Mouse (Mus musculus) mouse trophoblast stem cell (cell line): ENCODE measurements around the gene Prss8.
"Not testable (repeated sequence)": the region's sequence is repeated elsewhere in the genome, so short reads cannot be mapped to it uniquely, and the experiment has no call there.

ENCODE experiments used
- in situ Hi-C, 2 experiments: fragments of 300-500 bp; cut with MseI, MboI; formaldehyde crosslinking; loops; 2 replicates in 1 of 2; 3 replicates in 1 of 2; pipeline ENCODE4 v1.15.1; 2025

Prss8 gene

GRCm38 (mm10) chr7:127928596-127928995 lies 1.3 kb downstream of the Prss8 start:
- in situ Hi-C loops, result no loop called here

DNA sequence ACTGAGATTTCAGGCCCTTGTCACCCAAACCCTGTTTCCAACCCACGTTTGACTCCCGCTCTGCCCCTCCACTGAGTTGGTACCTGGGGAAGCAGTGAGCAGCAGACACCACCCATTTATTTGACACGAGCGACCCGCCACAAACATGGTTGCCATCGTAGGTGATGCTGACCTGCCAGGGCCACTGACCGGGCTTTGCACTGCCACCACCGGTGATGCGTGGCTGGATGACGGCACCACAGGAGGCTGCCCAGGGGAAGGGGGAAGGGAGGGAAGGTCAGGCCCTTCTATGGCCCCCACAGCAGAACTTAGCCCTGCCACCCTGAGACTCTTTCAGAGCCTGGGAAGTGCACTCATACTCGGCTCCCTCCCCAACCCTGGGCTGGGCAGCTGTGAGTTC lies 2.2 kb downstream of the Prss8 start:
- in situ Hi-C loops, result no loop called here

DNA sequence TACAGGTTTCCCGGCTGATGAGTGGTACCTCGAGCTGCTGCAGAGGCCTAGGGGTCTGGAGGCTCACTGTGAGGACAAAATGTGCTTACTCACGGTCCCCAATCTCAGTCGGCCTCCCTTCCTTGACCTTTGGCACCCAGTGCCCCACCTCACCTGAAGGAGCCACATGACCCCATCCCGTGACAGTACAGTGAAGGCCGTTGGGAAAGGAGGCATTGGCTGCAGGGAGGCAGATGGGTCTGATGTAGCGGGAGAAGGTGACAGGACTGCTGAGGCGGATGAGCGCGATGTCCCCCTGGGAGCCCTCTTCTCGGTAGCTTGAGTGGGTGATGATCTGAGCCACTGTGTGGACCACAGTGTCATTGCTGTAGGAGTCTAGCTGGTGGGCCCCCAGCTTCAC lies 3.1 kb downstream of the Prss8 start:
- in situ Hi-C loops, result no loop called here

DNA sequence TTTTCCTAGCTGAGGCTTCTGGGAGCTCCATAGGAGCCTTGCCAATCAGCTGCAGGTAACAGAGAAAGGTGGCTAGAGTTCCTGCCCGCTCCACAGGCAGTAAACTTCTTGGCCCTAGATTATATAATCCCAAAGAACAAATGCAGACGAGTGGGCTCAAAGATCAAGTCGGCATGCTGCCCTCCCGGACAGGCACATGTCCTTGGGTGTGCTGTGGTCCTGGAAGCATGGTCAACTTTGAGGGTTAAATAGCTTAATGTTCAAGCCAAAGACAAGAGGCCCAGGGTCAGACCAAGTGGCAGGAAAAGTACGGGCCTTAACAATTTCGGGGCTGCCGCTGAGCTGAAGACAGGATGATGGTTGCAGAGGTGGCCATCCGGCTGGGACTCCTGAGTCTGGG lies 3.8 kb downstream of the Prss8 start:
- in situ Hi-C loops, result no loop called here

DNA sequence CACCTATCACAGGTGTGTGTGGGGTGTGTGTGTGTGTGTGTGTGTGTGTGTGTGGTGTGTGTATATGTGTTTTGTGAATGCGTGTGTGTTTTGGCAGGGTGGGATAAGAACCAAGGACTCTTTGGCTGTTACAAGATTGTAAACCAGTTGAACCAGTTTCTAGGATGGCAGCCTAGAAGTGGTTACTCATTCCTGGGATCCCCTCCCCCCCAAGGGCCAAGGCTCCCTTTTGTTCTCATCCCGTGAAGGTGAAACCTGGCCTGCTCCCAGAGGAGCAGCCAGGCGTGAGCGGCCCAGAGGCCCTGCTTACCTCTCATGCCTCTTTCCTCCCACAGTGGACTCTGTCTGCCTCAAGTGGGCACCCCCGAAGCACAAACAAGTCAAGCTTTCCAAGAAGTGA lies 4.7 kb downstream of the Prss8 start:
- in situ Hi-C loops, result no loop called here

DNA sequence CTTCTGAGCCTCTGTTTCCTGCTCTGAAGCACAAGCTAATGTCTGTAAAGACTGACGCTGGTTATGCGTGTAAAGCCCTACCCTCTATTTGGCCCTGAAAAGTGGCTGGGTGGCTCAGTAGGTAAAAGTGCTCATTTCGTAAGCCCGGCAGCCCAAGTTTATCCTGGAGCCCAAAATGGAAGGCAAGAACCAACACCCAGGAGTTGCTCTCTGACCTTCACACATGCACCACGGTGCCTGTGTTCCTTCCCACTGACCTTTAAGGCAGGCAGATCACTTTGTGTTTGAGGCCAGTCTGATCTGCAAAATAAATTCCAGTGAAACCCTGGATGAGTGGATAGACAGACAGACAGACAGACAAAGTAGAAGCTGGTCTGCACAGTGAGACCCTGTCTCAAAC lies 6.2 kb downstream of the Prss8 start:
- in situ Hi-C loops, result no loop called here

DNA sequence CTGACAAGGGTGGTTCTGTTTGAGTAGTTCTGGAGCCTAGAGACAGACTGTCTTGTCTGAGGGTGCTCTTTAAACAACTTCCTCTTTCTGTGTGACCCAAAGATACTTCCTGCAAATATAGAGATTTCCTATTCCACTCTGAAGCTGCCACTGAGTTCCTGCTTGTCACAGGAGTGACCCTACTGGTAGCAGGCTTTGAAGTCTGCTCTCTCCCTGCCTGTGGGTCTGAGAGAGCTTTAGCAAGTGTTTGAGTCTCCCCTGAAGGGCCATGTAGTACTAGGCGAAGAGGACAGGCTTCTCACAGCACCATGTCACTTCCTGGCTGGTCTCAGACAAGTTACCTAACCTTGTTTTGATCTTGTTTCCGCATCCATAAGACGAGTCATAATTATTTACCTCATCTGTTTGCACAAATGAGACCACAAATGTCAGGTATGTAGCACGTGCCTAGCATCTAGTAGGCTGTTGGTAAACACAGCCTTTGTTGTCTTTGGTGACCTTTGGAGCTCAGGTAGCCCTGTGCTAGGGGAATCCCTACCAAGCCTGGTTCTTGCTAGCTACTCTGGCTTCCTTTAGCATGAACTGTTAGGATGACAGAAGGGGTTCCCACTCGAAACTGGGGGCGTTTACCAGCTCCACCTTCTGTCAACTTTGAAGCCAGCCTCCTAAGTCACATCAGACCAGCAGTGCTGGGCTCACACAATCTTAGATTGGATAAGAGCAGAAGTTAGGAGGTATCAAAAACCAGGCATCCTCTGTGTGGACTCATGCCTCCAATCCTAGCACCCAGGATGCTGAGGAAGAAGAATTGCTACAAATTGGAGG lies 7.2 kb downstream of the Prss8 start:
- in situ Hi-C loops, result no loop called here

DNA sequence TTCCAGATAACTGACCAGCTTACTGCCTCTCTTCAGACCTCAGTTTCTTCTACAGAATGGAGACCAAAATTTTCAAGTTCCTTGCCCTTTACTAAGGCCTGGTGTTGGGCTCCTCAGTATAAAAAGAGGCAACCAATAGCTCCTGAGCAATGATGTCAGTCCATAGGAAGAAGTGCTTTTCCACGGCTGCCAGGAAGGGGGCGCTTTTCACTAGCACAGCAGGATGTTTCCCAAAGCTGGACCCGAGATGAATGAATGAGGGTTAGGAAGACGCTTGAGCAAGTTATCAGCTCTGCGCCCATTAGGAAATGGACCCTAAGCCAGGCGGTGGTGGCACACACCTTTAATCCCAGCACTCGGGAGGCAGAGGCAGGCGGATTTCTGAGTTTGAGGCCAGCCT lies 8.4 kb downstream of the Prss8 start:
- in situ Hi-C loops, result no loop called here

DNA sequence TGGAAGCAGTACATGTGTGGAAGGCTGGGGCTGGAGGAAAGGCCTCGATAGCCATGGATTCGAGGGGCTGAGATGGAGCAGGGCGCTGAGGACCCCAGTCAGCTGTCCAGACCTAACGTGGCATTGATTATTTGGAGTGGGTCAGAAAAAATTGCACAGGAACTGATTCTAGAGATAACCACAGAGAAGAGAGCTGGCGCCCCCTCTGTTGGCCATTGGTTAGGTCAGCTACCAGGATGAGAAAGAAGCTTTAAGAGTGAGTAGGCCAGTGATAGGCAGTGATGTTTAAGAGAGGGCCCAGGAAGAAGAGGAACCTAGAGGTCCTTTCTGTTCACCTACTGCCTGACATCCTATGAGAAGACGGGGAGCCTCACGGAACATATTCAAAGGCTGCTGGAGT lies 10.6 kb downstream of the Prss8 start:
- in situ Hi-C loops, result no loop called here

DNA sequence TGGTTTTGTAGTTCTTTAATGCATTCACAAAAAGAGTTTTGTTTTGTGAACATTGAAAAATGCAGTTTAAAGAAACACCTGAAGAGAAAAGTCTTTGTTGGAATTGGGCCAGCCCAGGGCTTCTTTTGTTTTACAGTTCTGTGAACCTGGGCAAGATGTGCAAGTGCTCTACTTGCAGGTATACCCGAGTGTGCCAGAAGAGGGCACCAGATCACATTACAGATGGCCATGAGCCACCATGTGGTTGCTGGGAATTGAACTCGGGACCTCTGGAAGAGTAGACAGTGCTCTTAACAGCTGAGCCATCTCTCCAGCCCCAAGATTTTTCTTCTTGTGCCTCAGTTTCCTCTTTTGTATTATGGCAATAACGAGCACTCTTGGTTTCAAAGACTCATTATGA lies 11.7 kb downstream of the Prss8 start:
- in situ Hi-C loops, result no loop called here

- in situ Hi-C loops, result no loop called here
Observed at GRCm38 (mm10) chr7:127915293-127915692, 14.6 kb downstream of the Prss8 start.

DNA sequence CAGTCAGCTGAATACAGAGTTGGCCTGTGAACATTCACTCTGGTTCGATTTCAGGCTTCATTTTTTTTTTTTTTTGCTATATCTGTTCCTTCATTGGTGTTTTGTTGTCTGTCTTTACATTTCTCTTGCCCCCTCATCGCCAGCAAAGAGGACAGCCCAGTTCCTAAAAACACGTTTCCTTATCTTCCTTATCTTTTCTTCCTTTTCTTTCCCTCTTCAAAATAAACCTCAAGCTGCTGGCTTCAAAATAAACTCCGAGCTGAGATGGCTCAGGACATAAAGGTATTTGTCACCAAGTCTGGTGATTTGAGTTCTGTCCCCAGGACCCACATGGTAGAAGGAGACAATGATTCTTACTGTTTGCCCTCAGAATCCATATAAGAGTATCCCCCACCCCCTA lies 17.0 kb downstream of the Prss8 start:
- in situ Hi-C loops, result no loop called here

GRCm38 (mm10) chr7:127912190-127912871 lies 17.6 kb downstream of the Prss8 start, which contains the start of gene Kat8:
Gene Kat8 (plus strand): TSS chr7:127912516.
- in situ Hi-C loops, result no loop called here

- in situ Hi-C loops, result no loop called here
Observed at GRCm38 (mm10) chr7:127908656-127909055, 21.2 kb downstream of the Prss8 start.

DNA sequence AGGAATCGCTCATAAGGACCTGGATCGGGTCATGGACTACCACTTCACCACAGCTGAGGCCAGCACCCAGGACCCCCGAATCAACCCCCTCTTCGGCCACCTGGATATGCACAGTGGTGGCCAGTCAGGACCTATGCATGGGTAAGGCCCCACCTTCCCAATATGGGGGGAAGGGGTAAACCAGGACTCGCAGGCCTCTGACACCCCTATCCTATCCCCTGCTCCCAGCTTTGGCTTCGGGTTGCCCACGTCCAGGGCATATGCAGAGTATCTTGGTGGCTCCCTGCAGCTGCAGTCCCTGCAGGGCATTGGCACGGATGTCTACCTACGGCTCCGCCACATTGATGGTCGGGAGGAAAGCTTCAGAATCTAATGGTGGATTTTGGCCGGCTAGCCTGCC lies 22.0 kb downstream of the Prss8 start:
- in situ Hi-C loops, result no loop called here

GRCm38 (mm10) chr7:127903971-127904796 lies 25.7 kb downstream of the Prss8 start, which contains the start of gene Bckdk:
Gene Bckdk (plus strand): TSS chr7:127904082.
- in situ Hi-C loops, result no loop called here

DNA sequence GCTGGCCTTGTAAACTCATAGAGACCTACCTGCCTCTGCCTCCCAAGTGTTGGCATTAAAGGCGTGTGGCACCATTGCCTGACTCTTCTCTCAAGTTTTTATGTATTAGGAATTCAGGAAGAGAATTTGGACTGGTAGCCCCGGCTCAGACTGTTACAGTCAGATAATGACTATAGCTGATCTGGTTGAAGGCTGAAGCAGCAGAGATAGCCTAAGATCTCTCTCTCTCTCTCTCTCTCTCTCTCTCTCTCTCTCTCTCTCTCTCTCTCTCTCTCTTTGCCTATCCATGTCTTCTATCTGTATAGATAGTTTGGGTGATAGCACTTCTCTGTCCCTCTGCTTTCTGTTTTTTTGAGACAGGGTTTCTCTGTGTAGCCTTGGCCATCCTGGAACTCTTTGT lies 28.1 kb downstream of the Prss8 start:
- in situ Hi-C loops, result no loop called here

GRCm38 (mm10) chr7:127899997-127900396 lies 29.9 kb downstream of the Prss8 start:
- in situ Hi-C loops, result no loop called here

DNA sequence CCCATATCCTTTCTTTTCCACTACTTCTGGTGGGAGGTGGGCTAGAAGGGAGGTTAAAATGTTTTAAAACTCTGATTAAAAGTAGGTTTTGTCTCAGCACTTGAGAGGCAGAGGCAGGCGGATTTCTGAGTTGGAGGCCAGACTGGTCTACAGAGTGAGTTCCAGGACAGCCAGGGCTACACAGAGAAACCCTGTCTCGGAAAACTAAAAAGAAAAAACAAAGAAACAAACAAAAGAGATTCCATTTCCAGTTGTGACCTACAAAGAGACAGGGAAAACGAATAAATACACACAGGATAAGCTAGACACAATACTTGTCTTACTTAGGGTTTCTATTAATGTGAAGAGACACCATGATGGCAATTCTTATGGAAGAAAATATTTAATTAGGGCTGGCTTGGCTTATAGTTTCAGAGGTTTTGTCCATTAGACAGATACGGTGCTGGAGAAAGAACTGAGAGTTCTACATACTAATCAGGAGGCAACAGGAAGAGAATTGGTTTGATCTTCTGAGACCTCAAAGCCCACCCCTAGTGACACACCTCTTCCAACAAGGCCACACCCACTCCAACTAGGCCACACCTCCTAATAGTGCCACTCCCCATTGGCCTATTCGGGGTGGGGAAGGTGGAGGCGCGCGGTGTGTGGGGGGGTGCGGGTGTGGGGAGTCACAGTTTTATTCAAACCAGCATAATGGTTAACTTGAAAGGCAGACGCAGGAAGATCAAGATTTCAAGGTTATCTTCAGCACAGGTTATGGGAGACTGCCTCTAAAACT lies 31.5 kb downstream of the Prss8 start:
- in situ Hi-C loops, result no loop called here

- in situ Hi-C loops, result no loop called here
Observed at GRCm38 (mm10) chr7:127897542-127897941, 32.4 kb downstream of the Prss8 start.

DNA sequence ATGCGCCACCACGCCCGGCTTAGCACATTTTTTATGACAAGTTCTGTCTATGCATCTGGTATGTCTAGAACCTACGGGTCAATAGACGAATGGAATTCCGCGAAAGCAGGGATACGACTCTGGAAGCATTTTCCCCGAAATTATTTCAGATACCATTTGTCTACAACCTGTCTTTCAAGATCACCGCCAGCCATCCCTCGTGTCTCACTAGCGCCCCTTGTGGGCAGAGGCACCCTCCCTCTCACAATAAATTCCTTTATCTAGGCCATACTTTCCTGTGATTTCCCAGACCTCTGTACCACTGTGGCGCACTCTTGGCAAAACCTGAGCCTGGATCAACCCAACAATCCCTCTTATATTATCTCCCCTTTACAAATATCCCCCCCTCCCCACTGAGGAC lies 33.5 kb downstream of the Prss8 start:
- in situ Hi-C loops, result no loop called here

DNA sequence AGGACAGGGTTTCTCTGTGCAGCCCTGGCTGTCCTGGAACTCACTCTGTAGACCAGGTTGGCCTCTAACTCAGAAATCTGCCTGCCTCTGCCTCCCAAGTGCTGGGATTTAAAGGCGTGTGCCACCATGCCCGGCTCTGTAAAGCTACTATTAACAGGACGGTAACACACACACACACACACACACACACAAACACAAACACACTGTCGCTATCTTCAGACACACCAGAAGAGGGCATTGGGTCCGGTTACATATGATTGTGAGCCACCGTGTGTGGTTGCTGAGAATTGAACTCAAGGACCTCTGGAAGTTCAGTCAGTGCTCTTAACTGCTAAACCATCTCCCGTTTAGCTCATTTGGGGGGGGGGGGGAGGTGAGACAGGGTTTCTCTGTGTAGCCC lies 34.0 kb downstream of the Prss8 start:
- in situ Hi-C loops, result not testable (repeated sequence)
